Mouse (Mus musculus) thymus, adult 2 months (tissue): Measurements from ENCODE around the gene Sema3a. TPM values are rescaled to one million over a fixed set of nuclear protein-coding genes. Genes with fewer than 3 reads are reported as not detected.

ENCODE experiments used
- DNase-seq: peaks from one replicate; pipeline ENCODE4 v3.0.0; 2021
- H3K27ac ChIP-seq: fragments of 200-500 bp; 2 replicates; pipeline ENCODE4 v1.5.1; 2012; ENCODE audit warnings: low read length, control low read depth; ENCODE audit not compliant: control insufficient read depth, insufficient read depth
- H3K27me3 ChIP-seq: fragments of 200-500 bp; 2 replicates; pipeline ENCODE4 v1.6.1; 2012; ENCODE audit warnings: mild to moderate bottlenecking, low read length, moderate library complexity, mixed read lengths; ENCODE audit not compliant: control insufficient read depth, insufficient read depth
- H3K36me3 ChIP-seq: fragments of 200-500 bp; 2 replicates; pipeline ENCODE4 v1.6.1; 2012; ENCODE audit warnings: mild to moderate bottlenecking, low read length, moderate library complexity; ENCODE audit not compliant: control insufficient read depth, insufficient read depth
- H3K4me1 ChIP-seq: fragments of 200-500 bp; replicated peaks from 2 replicates; pipeline ENCODE4 v1.6.1; 2012; ENCODE audit warnings: low read length; ENCODE audit not compliant: control insufficient read depth, insufficient read depth
- H3K4me3 ChIP-seq: fragments of 200-500 bp; 2 replicates; pipeline ENCODE4 v1.5.1; 2012; ENCODE audit warnings: mild to moderate bottlenecking, low read length, control low read depth, moderate library complexity; ENCODE audit not compliant: control insufficient read depth, insufficient read depth
- CTCF ChIP-seq: fragments of 200-500 bp; IDR thresholded peaks from 2 replicates; pipeline ENCODE4 v1.5.1; 2012; ENCODE audit warnings: mild to moderate bottlenecking, control low read depth, low read length, moderate library complexity, borderline replicate concordance; ENCODE audit not compliant: control insufficient read depth, poor library complexity, insufficient read depth; ENCODE audit errors: extremely low read depth
- POLR2A ChIP-seq: fragments of 200-500 bp; IDR thresholded peaks from 2 replicates; pipeline ENCODE4 v1.6.1; 2012; ENCODE audit warnings: mild to moderate bottlenecking, low read length, control low read depth, moderate library complexity; ENCODE audit not compliant: control insufficient read depth, poor library complexity, insufficient read depth; ENCODE audit errors: extremely low read depth
- WGBS: fragments of 180-500 bp; shearing (Covaris S2); methylation state at CpG from one replicate; pipeline ENCODE4 v1.1.7; 2018; 5-methylcytosine and 5-hydroxymethylcytosine counted together
- polyA plus RNA-seq: library from polyadenylated mRNA; depleted of rRNA; stranded (reverse); fragments of >200 nt; gene quantifications from 2 replicates; pipeline ENCODE4 v1.2.3, GENCODE M21; 2012

Gene Sema3a
- polyA plus RNA-seq, 1 experiment = 0.34 TPM

GRCm38 (mm10) chr5:13432574-13432973, 307.4 kb downstream of the Sema3a start:
- TF ChIP-seq CTCF = no peak
- TF ChIP-seq POLR2A = no peak

GRCm38 (mm10) chr5:13433303-13433702, 308.1 kb downstream of the Sema3a start:
- 91% methylated on average over 2 of the region's 2 CpGs for WGBS
- Histone ChIP-seq H3K36me3 (no peaks in the 10 kb centered on the region), H3K4me3 (no peak overlapping the region)

More at GRCm38 (mm10) chr5:13432574-13432973, 307.4 kb downstream of the Sema3a start:
- H3K4me1 ChIP-seq = no peaks in the 10 kb centered on the region
- no peak for DNase-seq
- H3K4me3 ChIP-seq = no peak overlapping the region
- H3K27ac ChIP-seq = no peak overlapping the region
- no peaks in the 10 kb centered on the region for H3K27me3 ChIP-seq
- H3K36me3 ChIP-seq = no peaks in the 10 kb centered on the region
- 52% methylated on average over 3 of the region's 3 CpGs for WGBS

GRCm38 (mm10) chr5:13441112-13441511, 315.9 kb downstream of the Sema3a start:
- H3K36me3 ChIP-seq = no peaks in the 10 kb centered on the region
- H3K27me3 ChIP-seq = no peaks in the 10 kb centered on the region
- DNase-seq = no peak
- no peaks in the 10 kb centered on the region for H3K4me1 ChIP-seq
- H3K27ac ChIP-seq = no peak overlapping the region
- no peak for TF ChIP-seq POLR2A
- TF ChIP-seq CTCF = no peak
- H3K4me3 ChIP-seq = no peak overlapping the region

More at GRCm38 (mm10) chr5:13433303-13433702, 308.1 kb downstream of the Sema3a start:
- no peaks in the 10 kb centered on the region for H3K4me1 ChIP-seq
- no peaks in the 10 kb centered on the region for H3K27me3 ChIP-seq
- no peak for DNase-seq
- no peak overlapping the region for H3K27ac ChIP-seq
- TF ChIP-seq CTCF (no peak), POLR2A (no peak)

- no peak for TF ChIP-seq POLR2A
- no peak for TF ChIP-seq CTCF
- H3K4me3 ChIP-seq = no peak overlapping the region
- no peak overlapping the region for H3K27ac ChIP-seq
- H3K4me1 ChIP-seq = no peaks in the 10 kb centered on the region
- H3K36me3 ChIP-seq = no peaks in the 10 kb centered on the region
- no peak for DNase-seq
- H3K27me3 ChIP-seq = no peaks in the 10 kb centered on the region
- WGBS = 51% methylated on average over 1 of the region's 1 CpGs
Measured at GRCm38 (mm10) chr5:13460182-13461001, 335.2 kb downstream of the Sema3a start.

- DNase-seq = no peak
Measured at GRCm38 (mm10) chr5:13468856-13469255, 343.6 kb downstream of the Sema3a start.

GRCm38 (mm10) chr5:13469401-13469800, 344.2 kb downstream of the Sema3a start:
- DNase-seq = no peak
- H3K4me3 ChIP-seq = no peak overlapping the region
- 93% methylated on average over 5 of the region's 5 CpGs for WGBS

More at GRCm38 (mm10) chr5:13468856-13469255, 343.6 kb downstream of the Sema3a start:
- Histone ChIP-seq H3K4me3 (no peak overlapping the region), H3K27me3 (no peaks in the 10 kb centered on the region), H3K27ac (no peak overlapping the region), H3K4me1 (no peaks in the 10 kb centered on the region), H3K36me3 (no peaks in the 10 kb centered on the region)
- WGBS = 90% methylated on average over 7 of the region's 7 CpGs
- TF ChIP-seq CTCF (no peak), POLR2A (no peak)

GRCm38 (mm10) chr5:13470057-13470905, 345.1 kb downstream of the Sema3a start:
- no peaks in the 10 kb centered on the region for H3K4me1 ChIP-seq
- 90% methylated on average over 7 of the region's 7 CpGs for WGBS
- TF ChIP-seq CTCF (no peak), POLR2A (no peak)
- no peaks in the 10 kb centered on the region for H3K36me3 ChIP-seq
- H3K27ac ChIP-seq = no peak overlapping the region
- no peaks in the 10 kb centered on the region for H3K27me3 ChIP-seq
- DNase-seq = no peak
- no peak overlapping the region for H3K4me3 ChIP-seq

More at GRCm38 (mm10) chr5:13469401-13469800, 344.2 kb downstream of the Sema3a start:
- Histone ChIP-seq H3K27me3 (no peaks in the 10 kb centered on the region), H3K27ac (no peak overlapping the region), H3K36me3 (no peaks in the 10 kb centered on the region), H3K4me1 (no peaks in the 10 kb centered on the region)
- no peak for TF ChIP-seq CTCF
